Mouse (Mus musculus) limb, embryonic 14.5 days (tissue): ENCODE data around the gene Necab2. TPM values are rescaled to one million over a fixed set of nuclear protein-coding genes. Genes with fewer than 3 reads are reported as not detected.

Experiments used
- ATAC-seq: fragments of 200-750 bp; cut with Nextera tagmentation; 2 replicates; pipeline ENCODE4 v1.8.0; 2017; ENCODE audit warnings: low read depth, moderate number of reproducible peaks, moderate TSS enrichment; ENCODE audit not compliant: low FRiP score
- DNase-seq: peaks from one replicate; pipeline ENCODE4 v3.0.0-alpha.2; 2015; ENCODE audit warnings: low spot score
- H3K27ac ChIP-seq: fragments of 300-500 bp; sonication (generic); replicated peaks from 2 replicates; pipeline ENCODE4 v1.5.1; 2014; ENCODE audit warnings: low read depth, mild to moderate bottlenecking, low read length, moderate library complexity, mixed read lengths
- H3K27me3 ChIP-seq: fragments of 300-500 bp; sonication (generic); 2 replicates; pipeline ENCODE4 v1.6.1; 2014; ENCODE audit warnings: low read length, mixed read lengths; ENCODE audit not compliant: control insufficient read depth, insufficient read depth
- H3K36me3 ChIP-seq: fragments of 300-500 bp; sonication (generic); 2 replicates; pipeline ENCODE4 v1.6.1; 2014; ENCODE audit warnings: mild to moderate bottlenecking, low read length, moderate library complexity, mixed read lengths; ENCODE audit not compliant: control insufficient read depth, insufficient read depth
- H3K4me1 ChIP-seq: fragments of 300-500 bp; sonication (generic); 2 replicates; pipeline ENCODE4 v1.6.1; 2014; ENCODE audit warnings: antibody characterized with exemption, low read length, mixed read lengths; ENCODE audit not compliant: control insufficient read depth, insufficient read depth
- H3K4me2 ChIP-seq: fragments of 300-500 bp; sonication (generic); replicated peaks from 2 replicates; pipeline ENCODE4 v1.6.1; 2014; ENCODE audit warnings: low read depth, mild to moderate bottlenecking, low read length, moderate library complexity; ENCODE audit not compliant: severe bottlenecking
- H3K4me3 ChIP-seq: fragments of 300-500 bp; sonication (generic); replicated peaks from 2 replicates; pipeline ENCODE4 v1.5.1; 2014; ENCODE audit warnings: low read length
- H3K9ac ChIP-seq: fragments of 300-500 bp; sonication (generic); 2 replicates; pipeline ENCODE4 v1.6.1; 2014; ENCODE audit warnings: mild to moderate bottlenecking, low read depth, low read length, moderate library complexity; ENCODE audit not compliant: severe bottlenecking
- H3K9me3 ChIP-seq: fragments of 300-500 bp; sonication (generic); 2 replicates; pipeline ENCODE4 v1.6.1; 2016; ENCODE audit warnings: low read length; ENCODE audit not compliant: control insufficient read depth
- POLR2A ChIP-seq: fragments of 200-500 bp; IDR thresholded peaks from 2 replicates; pipeline ENCODE4 v1.8.0; 2012; ENCODE audit warnings: inconsistent platforms, mild to moderate bottlenecking, moderate library complexity, borderline replicate concordance; ENCODE audit not compliant: insufficient read depth, insufficient read length; ENCODE audit errors: extremely low read depth
- WGBS: fragments of 180-500 bp; shearing (Covaris S2); extraction: QIAGEN DNeasy Blood & Tissue Kit; methylation state at CpG from one replicate; pipeline ENCODE4 v1.1.7; 2014; 5-methylcytosine and 5-hydroxymethylcytosine counted together
- polyA plus RNA-seq, 2 experiments: library from polyadenylated mRNA; depleted of rRNA in 1 of 2; stranded (reverse) in 1 of 2; unstranded in 1 of 2; fragments of >200 nt; fragmentation: Nextera tagmentation in 1 of 2; extraction: Ambion mirVana in 1 of 2; gene quantifications; 2 replicates each; pipeline versions ENCODE4 v1.2.1 to v1.2.3; 2012 to 2014

Necab2 gene
- polyA plus RNA-seq, 2 experiments = 2.2 to 7.8 TPM

DNA sequence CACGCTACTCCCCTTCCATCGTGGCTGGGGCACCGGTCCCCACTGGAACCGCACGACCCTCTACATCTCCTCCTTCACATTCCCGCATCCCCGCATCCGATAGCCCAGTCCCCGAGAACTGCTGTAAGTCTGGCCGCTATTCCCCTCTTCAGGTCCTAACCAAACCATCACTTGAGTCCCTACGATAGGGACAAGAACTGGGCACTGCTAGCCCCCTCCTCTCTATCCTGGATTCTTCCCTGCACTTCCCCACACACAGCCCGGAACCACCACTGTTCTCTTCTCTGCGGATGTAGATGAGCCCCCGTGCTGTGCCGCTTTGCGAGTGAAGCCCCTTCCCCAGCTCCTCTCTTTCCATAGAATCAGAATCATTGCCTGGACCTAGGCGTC lies 1.3 kb downstream of the Necab2 start:
- Histone ChIP-seq H3K27me3 (peaks cover 21% of the 10 kb centered on the region), H3K9ac (peak overlapping the region; percentile 70; the same call in 1 of the 2 replicates), H3K27ac (no peak overlapping the region), H3K9me3 (no peaks in the 10 kb centered on the region), H3K36me3 (no peaks in the 10 kb centered on the region), H3K4me3 (peak overlapping the region; percentile 65), H3K4me1 (0 out of 2 replicates have a peak, but pooled peaks cover 2% of the 10 kb centered on the region), H3K4me2 (peak overlapping the region; percentile 95)
- TF ChIP-seq POLR2A = no peak
- WGBS = 3% methylated on average over 17 of the region's 17 CpGs
- DNase-seq (no peak), ATAC-seq (no peak)

DNA sequence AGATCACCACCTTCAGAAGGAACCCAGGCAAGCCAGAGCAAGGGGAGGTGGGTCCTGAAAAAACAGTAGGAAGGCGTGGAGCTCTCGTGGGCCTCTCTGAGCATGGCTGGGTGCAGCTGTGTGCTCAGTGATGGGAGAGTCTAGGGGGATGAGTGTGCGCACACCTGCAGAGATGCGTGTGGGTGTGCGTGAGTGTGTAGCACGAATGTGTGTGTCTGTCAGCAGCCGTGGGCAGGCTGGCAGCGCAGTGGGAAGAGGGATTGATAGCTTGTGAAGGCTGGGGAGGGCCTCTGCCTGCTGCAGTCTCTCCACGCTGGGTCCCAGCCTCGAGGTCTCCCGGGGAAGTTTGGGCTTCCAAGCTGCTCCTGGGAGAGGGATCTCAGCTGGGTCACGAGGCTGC lies 3.1 kb downstream of the Necab2 start:
- no peak for TF ChIP-seq POLR2A
- ATAC-seq (no peak), DNase-seq (no peak)
- Histone ChIP-seq H3K4me1 (0 out of 2 replicates have a peak, but pooled peaks cover 2% of the 10 kb centered on the region), H3K9ac (no peak overlapping the region), H3K4me3 (no peak overlapping the region), H3K27ac (no peak overlapping the region), H3K36me3 (no peaks in the 10 kb centered on the region), H3K4me2 (no peak overlapping the region), H3K9me3 (no peaks in the 10 kb centered on the region), H3K27me3 (peaks cover 21% of the 10 kb centered on the region)
- 75% methylated on average over 12 of the region's 12 CpGs for WGBS

DNA sequence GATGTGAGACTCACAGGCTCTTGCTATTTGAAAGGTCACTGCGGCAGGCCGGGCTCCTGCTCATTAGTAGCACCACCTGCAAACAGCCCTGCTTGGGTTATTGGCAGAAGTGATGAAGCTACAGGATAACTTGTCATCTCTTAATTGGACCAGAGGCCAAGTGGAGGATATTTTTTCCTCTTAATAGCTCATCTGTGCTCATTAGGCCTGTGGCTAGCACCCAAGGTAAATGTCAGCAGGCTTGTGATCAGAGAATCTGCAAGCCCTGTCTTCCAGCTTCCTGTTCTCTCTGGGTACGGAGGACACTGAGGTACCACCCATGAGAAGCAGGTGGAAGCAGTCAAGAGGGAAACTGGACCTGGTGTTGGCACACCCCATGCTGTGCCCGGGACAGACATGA lies 4.6 kb downstream of the Necab2 start:
- Histone ChIP-seq H3K4me3 (no peak overlapping the region), H3K27me3 (peaks cover 21% of the 10 kb centered on the region), H3K9ac (no peak overlapping the region), H3K27ac (no peak overlapping the region), H3K4me1 (0 out of 2 replicates have a peak, but pooled peaks cover 2% of the 10 kb centered on the region), H3K9me3 (no peaks in the 10 kb centered on the region), H3K4me2 (no peak overlapping the region), H3K36me3 (no peaks in the 10 kb centered on the region)
- DNase-seq = no peak
- ATAC-seq = no peak
- TF ChIP-seq POLR2A = no peak
- WGBS = 92% methylated on average over 4 of the region's 4 CpGs

DNA sequence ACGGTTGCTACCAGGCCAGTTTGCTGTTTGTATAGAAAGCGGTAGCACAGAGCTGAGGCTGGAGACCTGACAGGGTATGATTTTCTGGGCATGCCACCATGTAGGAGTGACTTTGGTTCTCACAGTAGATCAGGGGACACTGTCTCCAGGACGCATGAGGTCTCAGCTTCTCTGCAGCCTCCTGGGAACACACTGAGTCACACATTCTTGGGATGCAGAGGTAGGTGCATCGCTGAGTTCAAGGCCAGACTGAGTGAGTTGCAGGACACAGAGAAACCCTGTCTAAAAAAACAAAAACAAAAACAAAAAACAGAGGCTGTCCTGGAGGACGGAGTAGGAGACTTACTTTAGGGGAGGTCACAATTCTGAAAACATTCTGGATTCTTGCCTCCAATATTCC lies 6.4 kb downstream of the Necab2 start:
- 86% methylated on average over 5 of the region's 5 CpGs for WGBS
- no peaks in the 10 kb centered on the region for H3K4me1 ChIP-seq
- ATAC-seq = no peak

DNA sequence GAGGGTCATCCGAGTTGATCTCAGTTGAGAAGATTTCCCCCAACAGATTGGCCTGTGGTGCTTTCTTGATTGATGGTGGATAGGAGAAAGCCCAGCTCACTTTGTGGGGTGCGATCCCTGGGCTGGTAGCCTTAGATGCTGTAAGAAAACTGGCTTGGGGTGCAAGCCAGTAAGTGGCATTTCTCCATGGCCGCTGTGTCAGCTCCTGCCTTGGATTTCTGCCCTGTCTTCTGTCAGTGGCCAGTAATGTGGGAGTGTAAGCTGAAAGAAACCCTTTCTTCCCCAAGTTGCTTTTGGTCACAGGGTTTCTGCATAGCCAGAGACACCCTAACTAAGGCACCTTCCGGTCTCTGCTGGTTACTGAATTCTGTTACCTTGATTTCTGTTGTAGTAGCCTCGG lies 9.5 kb downstream of the Necab2 start:
- no peak for ATAC-seq
- no peaks in the 10 kb centered on the region for H3K36me3 ChIP-seq

More for the DNA sequence above, 6.4 kb downstream of the Necab2 start:
- no peak overlapping the region for H3K27ac ChIP-seq
- TF ChIP-seq POLR2A = no peak
- no peaks in the 10 kb centered on the region for H3K9me3 ChIP-seq
- DNase-seq = no peak
- H3K4me3 ChIP-seq = no peak overlapping the region
- no peak overlapping the region for H3K9ac ChIP-seq
- no peaks in the 10 kb centered on the region for H3K36me3 ChIP-seq
- peaks cover 13% of the 10 kb centered on the region; the same call in 1 of the 2 replicates for H3K27me3 ChIP-seq
- H3K4me2 ChIP-seq = no peak overlapping the region

DNA sequence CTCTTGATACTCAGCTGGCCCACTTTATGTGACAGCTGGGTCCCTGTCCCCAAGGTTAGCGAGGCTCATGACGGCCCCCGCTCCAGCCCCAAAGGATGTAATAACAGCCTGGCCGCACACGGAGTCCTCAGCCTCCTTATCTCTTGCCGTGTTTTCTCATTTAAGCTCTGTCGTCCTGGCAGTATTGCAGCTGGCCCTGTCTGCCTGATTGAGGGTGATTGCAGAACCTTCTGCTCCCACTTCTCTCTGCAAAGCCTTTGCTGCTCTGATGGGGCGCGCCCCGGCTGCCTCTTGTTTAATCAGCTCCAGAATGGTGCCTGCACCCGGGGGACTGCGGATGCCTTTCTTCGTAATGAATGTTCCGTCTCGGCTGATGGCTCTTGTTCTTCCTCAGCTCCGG lies 13.2 kb downstream of the Necab2 start:
- 51% methylated on average over 16 of the region's 16 CpGs for WGBS

More for the DNA sequence above, 9.5 kb downstream of the Necab2 start:
- Histone ChIP-seq H3K4me3 (no peak overlapping the region), H3K9ac (no peak overlapping the region), H3K9me3 (no peaks in the 10 kb centered on the region), H3K27me3 (no peaks in the 10 kb centered on the region), H3K27ac (no peak overlapping the region), H3K4me1 (no peaks in the 10 kb centered on the region), H3K4me2 (no peak overlapping the region)
- 81% methylated on average over 5 of the region's 5 CpGs for WGBS
- TF ChIP-seq POLR2A = no peak
- DNase-seq = no peak

More for the DNA sequence above, 13.2 kb downstream of the Necab2 start:
- H3K9ac ChIP-seq = no peak overlapping the region
- no peak overlapping the region for H3K4me2 ChIP-seq
- DNase-seq (no peak), ATAC-seq (no peak)
- no peaks in the 10 kb centered on the region for H3K36me3 ChIP-seq
- TF ChIP-seq POLR2A = no peak
- no peak overlapping the region for H3K27ac ChIP-seq
- no peak overlapping the region for H3K4me3 ChIP-seq
- no peaks in the 10 kb centered on the region for H3K4me1 ChIP-seq
- peaks cover 3% of the 10 kb centered on the region; the same call in 1 of the 2 replicates for H3K27me3 ChIP-seq
- H3K9me3 ChIP-seq = no peaks in the 10 kb centered on the region
